Mouse (Mus musculus) heart, postnatal 0 days (tissue): ENCODE data around the gene Lima1. TPM values are rescaled to one million over a fixed set of nuclear protein-coding genes. Genes with fewer than 3 reads are reported as not detected.

Experiments
- ATAC-seq: fragments of 200-750 bp; cut with Nextera tagmentation; 2 replicates; pipeline ENCODE4 v1.8.0; 2017; ENCODE audit warnings: low read depth, moderate number of reproducible peaks, moderate library complexity; ENCODE audit not compliant: insufficient read depth
- DNase-seq: peaks from one replicate; pipeline ENCODE4 v3.0.0-alpha.2; 2016; ENCODE audit warnings: low spot score
- H3K27ac ChIP-seq: fragments of 300-500 bp; sonication (generic); 2 replicates; pipeline ENCODE4 v1.5.1; 2014; ENCODE audit warnings: low read depth, mild to moderate bottlenecking
- H3K27me3 ChIP-seq: fragments of 300-500 bp; sonication (generic); 2 replicates; pipeline ENCODE4 v1.6.1; 2014; ENCODE audit warnings: low read length, mixed read lengths; ENCODE audit not compliant: control insufficient read depth, insufficient read depth
- H3K36me3 ChIP-seq: fragments of 300-500 bp; sonication (generic); replicated peaks from 2 replicates; pipeline ENCODE4 v1.6.1; 2014; ENCODE audit warnings: low read length, mixed read lengths; ENCODE audit not compliant: control insufficient read depth, insufficient read depth
- H3K4me1 ChIP-seq: fragments of 300-500 bp; sonication (generic); 2 replicates; pipeline ENCODE4 v1.6.1; 2014; ENCODE audit warnings: antibody characterized with exemption; ENCODE audit not compliant: control insufficient read depth, insufficient read depth
- H3K4me2 ChIP-seq: fragments of 300-500 bp; sonication (generic); 2 replicates; pipeline ENCODE4 v1.6.1; 2014; ENCODE audit warnings: low read depth, mild to moderate bottlenecking, low read length, moderate library complexity
- H3K4me3 ChIP-seq: fragments of 300-500 bp; sonication (generic); 2 replicates; pipeline ENCODE4 v1.5.1; 2014; ENCODE audit warnings: low read depth, low read length
- H3K9ac ChIP-seq: fragments of 300-500 bp; sonication (generic); replicated peaks from 2 replicates; pipeline ENCODE4 v1.6.1; 2014; ENCODE audit warnings: low read depth, low read length, mixed read lengths
- H3K9me3 ChIP-seq: fragments of 300-500 bp; sonication (generic); replicated peaks from 2 replicates; pipeline ENCODE4 v1.6.1; 2016; ENCODE audit warnings: low read length; ENCODE audit not compliant: control insufficient read depth
- CTCF ChIP-seq: IDR thresholded peaks from 2 replicates; pipeline ENCODE4 v1.5.1; 2016; ENCODE audit warnings: antibody characterized with exemption, control low read depth, low read depth
- EP300 ChIP-seq: IDR thresholded peaks from 2 replicates; pipeline ENCODE4 v1.6.1; 2016; ENCODE audit warnings: antibody characterized with exemption, low read depth
- WGBS: fragments of 180-500 bp; shearing (Covaris S2); extraction: QIAGEN DNeasy Blood & Tissue Kit; methylation state at CpG from one replicate; pipeline ENCODE4 v1.1.7; 2014; 5-methylcytosine and 5-hydroxymethylcytosine counted together
- polyA plus RNA-seq: library from polyadenylated mRNA; unstranded; fragments of >200 nt; fragmentation: Nextera tagmentation; extraction: Ambion mirVana; gene quantifications from 2 replicates; pipeline ENCODE4 v1.2.1, GENCODE M21; 2015
- total RNA-seq: library from RNA; depleted of rRNA; stranded (reverse); fragments of >200 nt; gene quantifications from 2 replicates; pipeline ENCODE4 v1.2.3, GENCODE M21; 2014; ENCODE audit warnings: low replicate concordance

Lima1 gene
- total and polyA plus RNA-seq, 2 experiments from 2014 or later, result 12.6 to 12.7 TPM

DNA sequence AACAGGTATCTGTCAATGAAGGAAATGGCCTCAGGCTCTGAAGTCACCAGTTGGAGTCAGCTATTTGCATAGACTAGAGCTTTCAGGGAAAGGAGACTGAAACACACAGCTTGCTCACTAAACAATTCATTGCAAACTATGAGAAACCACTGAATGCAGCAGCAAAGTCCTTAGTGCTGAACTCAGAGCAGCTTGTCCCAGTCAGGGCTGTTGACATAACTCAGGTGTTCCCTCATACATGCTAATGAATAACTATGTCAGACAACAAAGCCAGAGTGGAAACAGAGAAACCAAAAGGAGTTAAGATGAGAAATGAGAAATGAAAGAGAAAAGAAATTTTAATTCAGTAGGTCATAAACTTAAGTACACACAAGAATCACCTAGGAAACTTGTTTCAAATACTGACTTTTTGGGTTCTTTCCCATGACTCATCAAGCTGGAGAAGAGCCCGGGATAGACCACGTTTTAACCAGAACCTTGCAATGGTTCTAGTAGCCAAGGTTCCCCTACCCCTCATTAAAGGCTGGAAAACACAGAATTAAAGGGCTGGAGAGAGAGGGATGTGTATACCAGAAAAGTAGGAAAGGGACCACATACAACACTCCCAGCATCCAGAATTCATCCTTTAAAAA is 22.5 kb downstream of the Lima1 start:
- Histone ChIP-seq H3K4me1 (no peaks in the 10 kb centered on the region), H3K36me3 (no peaks in the 10 kb centered on the region), H3K9me3 (no peaks in the 10 kb centered on the region), H3K27ac (no peak overlapping the region), H3K4me2 (no peak overlapping the region), H3K4me3 (no peak overlapping the region), H3K9ac (no peak overlapping the region), H3K27me3 (no peaks in the 10 kb centered on the region)
- no peak for DNase-seq
- no peak for ATAC-seq
- TF ChIP-seq EP300 (no peak), CTCF (no peak)
- WGBS, result 73% methylated on average over 2 of the region's 2 CpGs

GRCm38 (mm10) chr15:99850265-99850664 is 25.0 kb downstream of the Lima1 start:
- no peaks in the 10 kb centered on the region for H3K27me3 ChIP-seq
- no peaks in the 10 kb centered on the region for H3K4me1 ChIP-seq
- H3K9ac ChIP-seq, result no peak overlapping the region
- H3K9me3 ChIP-seq, result no peaks in the 10 kb centered on the region
- H3K4me2 ChIP-seq, result no peak overlapping the region
- no peaks in the 10 kb centered on the region for H3K36me3 ChIP-seq
- DNase-seq, result no peak
- ATAC-seq, result no peak
- H3K27ac ChIP-seq, result no peak overlapping the region
- H3K4me3 ChIP-seq, result no peak overlapping the region
- TF ChIP-seq EP300 (no peak), CTCF (no peak)
- WGBS, result 53% methylated on average over 3 of the region's 3 CpGs

- WGBS, result 22% methylated on average over 8 of the region's 8 CpGs
- ATAC-seq, result no peak
- no peak overlapping the region for H3K4me2 ChIP-seq
- no peaks in the 10 kb centered on the region for H3K36me3 ChIP-seq
- no peak overlapping the region for H3K4me3 ChIP-seq
- H3K27ac ChIP-seq, result no peak overlapping the region
- no peaks in the 10 kb centered on the region for H3K4me1 ChIP-seq
- TF ChIP-seq CTCF, result no peak
- no peak for TF ChIP-seq EP300
- H3K9me3 ChIP-seq, result no peaks in the 10 kb centered on the region
- H3K9ac ChIP-seq, result no peak overlapping the region
- H3K27me3 ChIP-seq, result no peaks in the 10 kb centered on the region
- no peak for DNase-seq
These were observed 27.3 kb downstream of the Lima1 start for GRCm38 (mm10) chr15:99847937-99848336.

DNA sequence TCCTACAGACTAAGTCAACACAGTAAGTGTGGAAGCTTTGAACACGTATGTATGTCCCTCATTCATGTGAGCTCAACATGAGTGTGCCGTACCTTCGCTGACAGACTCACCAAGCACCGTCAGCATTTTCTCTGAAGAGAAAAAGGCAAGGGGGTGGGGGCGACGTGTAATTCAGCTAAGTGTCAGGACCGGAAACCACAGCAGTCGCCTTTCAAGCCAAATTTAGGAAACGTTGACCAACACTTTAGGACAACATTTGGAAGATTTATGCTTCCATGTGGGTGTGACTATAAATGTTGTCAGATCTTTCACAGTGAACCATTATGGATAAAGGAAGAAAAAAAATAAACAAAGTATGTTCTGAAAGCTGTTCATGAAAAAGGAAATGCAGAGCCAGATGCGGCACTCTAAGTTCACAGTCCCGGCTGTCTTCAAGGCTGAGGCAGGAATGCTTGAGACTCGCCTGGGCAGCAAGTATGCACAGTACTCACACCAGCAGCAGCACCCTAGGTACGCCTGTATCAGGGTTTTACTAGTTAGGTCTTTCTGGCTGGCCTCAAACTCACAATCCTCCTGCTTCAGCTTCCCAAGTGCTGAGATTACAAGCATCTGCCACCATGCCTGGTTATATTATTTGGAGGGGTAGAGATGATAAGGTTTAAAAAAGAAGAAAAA is 27.9 kb downstream of the Lima1 start:
- WGBS, result 58% methylated on average over 13 of the region's 13 CpGs
- H3K36me3 ChIP-seq, result no peaks in the 10 kb centered on the region
- no peak for ATAC-seq

DNA sequence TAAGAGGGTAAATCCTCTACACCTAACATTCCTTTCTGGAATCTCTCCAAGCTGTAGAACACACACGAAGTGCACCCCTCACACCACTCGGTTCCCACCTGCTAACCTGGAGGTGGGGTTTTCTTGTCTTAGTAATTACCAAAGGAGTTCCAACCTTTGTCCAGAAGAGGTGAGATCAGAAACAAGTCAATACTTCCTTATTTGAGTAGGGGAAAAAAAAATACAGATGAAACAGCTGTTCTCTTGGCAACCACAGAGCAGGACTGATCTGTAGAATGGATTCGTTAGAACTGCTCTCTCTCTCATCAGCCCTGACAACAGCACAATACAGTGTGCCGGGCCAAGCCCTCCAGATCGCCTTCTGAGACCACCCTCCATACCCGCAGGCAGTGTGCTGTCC is 28.6 kb downstream of the Lima1 start:
- Histone ChIP-seq H3K4me1 (no peaks in the 10 kb centered on the region), H3K27ac (no peak overlapping the region), H3K9ac (no peak overlapping the region), H3K27me3 (no peaks in the 10 kb centered on the region), H3K9me3 (no peaks in the 10 kb centered on the region), H3K4me3 (no peak overlapping the region), H3K36me3 (0 out of 2 replicates have a peak, but pooled peaks cover 3% of the 10 kb centered on the region), H3K4me2 (no peak overlapping the region)
- ATAC-seq (no peak), DNase-seq (no peak)
- WGBS, result 56% methylated on average over 6 of the region's 6 CpGs
- TF ChIP-seq EP300 (no peak), CTCF (no peak)

More for the DNA sequence above, 27.9 kb downstream of the Lima1 start:
- Histone ChIP-seq H3K9me3 (no peaks in the 10 kb centered on the region), H3K4me1 (no peaks in the 10 kb centered on the region), H3K27ac (no peak overlapping the region), H3K9ac (no peak overlapping the region), H3K27me3 (no peaks in the 10 kb centered on the region), H3K4me2 (no peak overlapping the region), H3K4me3 (no peak overlapping the region)
- TF ChIP-seq EP300 (no peak), CTCF (no peak)
- no peak for DNase-seq

- Histone ChIP-seq H3K4me2 (no peak overlapping the region), H3K27me3 (no peaks in the 10 kb centered on the region), H3K9ac (no peak overlapping the region), H3K27ac (no peak overlapping the region), H3K36me3 (0 out of 2 replicates have a peak, but pooled peaks cover 3% of the 10 kb centered on the region), H3K4me1 (no peaks in the 10 kb centered on the region), H3K9me3 (no peaks in the 10 kb centered on the region), H3K4me3 (no peak overlapping the region)
- ATAC-seq (no peak), DNase-seq (no peak)
- 72% methylated on average over 3 of the region's 3 CpGs for WGBS
- no peak for TF ChIP-seq CTCF
- no peak for TF ChIP-seq EP300
These were observed 31.4 kb downstream of the Lima1 start for GRCm38 (mm10) chr15:99843856-99844255.
